Mouse (Mus musculus): Measurements from ENCODE around the gene Spc24. TPM values are rescaled to one million over a fixed set of nuclear protein-coding genes. Genes with fewer than 3 reads are reported as not detected.
"Not testable (repeated sequence)": the region's sequence is repeated elsewhere in the genome, so short reads cannot be mapped to it uniquely, and the experiment has no call there.

The Spc24 gene
- total RNA-seq, 2 experiments from 2014 or later, result 2.9 to 3.5 TPM

- intact Hi-C loops (cut with DNase I), result no loop called here
- no peak for DNase-seq (ENCODE audit: extremely low spot score in 1 of 2, low spot score in 2 of 2)
These were observed 27.6 kb upstream of the Spc24 start for GRCm38 (mm10) chr9:21787654-21788053.

- peak in 1 of 2 experiments; percentile 81 for DNase-seq (ENCODE audit: extremely low spot score in 1 of 2, low spot score in 2 of 2)
- intact Hi-C loops (cut with DNase I), result no loop called here
These were observed 26.8 kb upstream of the Spc24 start for GRCm38 (mm10) chr9:21786906-21787305.

GRCm38 (mm10) chr9:21786309-21786708, 26.2 kb upstream of the Spc24 start:
- intact Hi-C loops (cut with DNase I); DNase-seq (ENCODE audit: extremely low spot score in 1 of 2, low spot score in 2 of 2): not testable (repeated sequence)

GRCm38 (mm10) chr9:21784517-21785307, 24.6 kb upstream of the Spc24 start:
- no peak for DNase-seq (ENCODE audit: extremely low spot score in 1 of 2, low spot score in 2 of 2)
- intact Hi-C loops (cut with DNase I), result no loop called here

GRCm38 (mm10) chr9:21781657-21782468, 21.8 kb upstream of the Spc24 start:
- intact Hi-C loops (cut with DNase I), result no loop called here
- no peak for DNase-seq (ENCODE audit: extremely low spot score in 1 of 2, low spot score in 2 of 2)

- no peak for DNase-seq (ENCODE audit: extremely low spot score in 1 of 2, low spot score in 2 of 2)
- intact Hi-C loops (cut with DNase I), result no loop called here
These were observed 17.6 kb upstream of the Spc24 start for GRCm38 (mm10) chr9:21777726-21778125.

- DNase-seq (ENCODE audit: extremely low spot score in 1 of 2, low spot score in 2 of 2), result no peak
- intact Hi-C loops (cut with DNase I), result no loop called here
These were observed 14.2 kb upstream of the Spc24 start for GRCm38 (mm10) chr9:21774353-21774752.

- intact Hi-C loops (cut with DNase I), result not testable (repeated sequence)
These were observed 13.3 kb upstream of the Spc24 start for GRCm38 (mm10) chr9:21773396-21773795.

GRCm38 (mm10) chr9:21769558-21770183, 9.6 kb upstream of the Spc24 start:
- DNase-seq (ENCODE audit: extremely low spot score in 1 of 2, low spot score in 2 of 2), result peak in 1 of 2 experiments; percentile 61
- intact Hi-C loops (cut with DNase I), result no loop called here

More at GRCm38 (mm10) chr9:21773396-21773795, 13.3 kb upstream of the Spc24 start:
- not testable (repeated sequence) for DNase-seq (ENCODE audit: extremely low spot score in 1 of 2, low spot score in 2 of 2)

GRCm38 (mm10) chr9:21768511-21769411, 8.7 kb upstream of the Spc24 start:
- intact Hi-C loops (cut with DNase I), result no loop called here
- no peak for DNase-seq (ENCODE audit: extremely low spot score in 1 of 2, low spot score in 2 of 2)

GRCm38 (mm10) chr9:21767896-21768295, 7.8 kb upstream of the Spc24 start:
- intact Hi-C loops (cut with DNase I), result no loop called here
- peak in 1 of 2 experiments; percentile 57 for DNase-seq (ENCODE audit: extremely low spot score in 1 of 2, low spot score in 2 of 2)

- intact Hi-C loops (cut with DNase I), result no loop called here
- no peak for DNase-seq (ENCODE audit: extremely low spot score in 1 of 2, low spot score in 2 of 2)
These were observed 4.2 kb upstream of the Spc24 start for GRCm38 (mm10) chr9:21764084-21764999.

GRCm38 (mm10) chr9:21762135-21762534, 2.0 kb upstream of the Spc24 start:
- no peak for DNase-seq (ENCODE audit: extremely low spot score in 1 of 2, low spot score in 2 of 2)
- intact Hi-C loops (cut with DNase I), result no loop called here

GRCm38 (mm10) chr9:21759718-21760117, 385 bp downstream of the Spc24 start:
- no peak for DNase-seq (ENCODE audit: extremely low spot score in 1 of 2, low spot score in 2 of 2)
- intact Hi-C loops (cut with DNase I), result no loop called here

- intact Hi-C loops (cut with DNase I), result no loop called here
- DNase-seq (ENCODE audit: extremely low spot score in 1 of 2, low spot score in 2 of 2), result no peak
These were observed 1.2 kb downstream of the Spc24 start for GRCm38 (mm10) chr9:21758576-21759529.

- intact Hi-C loops (cut with DNase I), result no loop called here
- DNase-seq (ENCODE audit: extremely low spot score in 1 of 2, low spot score in 2 of 2), result no peak
These were observed 5.4 kb downstream of the Spc24 start for GRCm38 (mm10) chr9:21754516-21755321.
